ENCODE assay signal across 11 mouse cellular contexts in genomic region chr3:9403255-9404050, GRCm38 (mm10).
DNase-seq lines count a peak whose midpoint lies in the region; ATAC-seq lines count a peak whose summit lies in the region.
"Had no signal": no experiment of that assay in that cellular context is flagged by ENCODE, and none has a peak within 500 bp of the region (broad histone marks: within the 10 kb centered on the region; RNA-seq: fewer than 3 reads in every experiment).

No protein-coding gene starts in this region.

- no peak for DNase-seq in embryonic facial prominence, embryonic 10.5 days (ENCODE audit: low spot score)
- DNase-seq in lung, postnatal 4 days: no peak
- DNase-seq in naive thymus-derived CD4-positive, alpha-beta T cell, adult 2 months (ENCODE audit: low read depth): peak; percentile 8
- DNase-seq in adrenal gland, adult 2 months: no peak
- DNase-seq in spleen, postnatal 14 days (ENCODE audit: low spot score in 2 of 2): no peak
- DNase-seq: gastrocnemius, postnatal 10 days; spleen, adult 18-20 months had no signal

- no peaks in the 10 kb centered on the region for H3K9me3 ChIP-seq in embryonic facial prominence, embryonic 13.5 days
- no peaks in the 10 kb centered on the region for H3K9me3 ChIP-seq in embryonic facial prominence, embryonic 10.5 days
- no peaks in the 10 kb centered on the region for H3K9me3 ChIP-seq in lung, embryonic 15.5 days
- H3K9me3 ChIP-seq in liver, embryonic 12.5 days (replicated peaks): no peaks in the 10 kb centered on the region

- H3K4me1 ChIP-seq in embryonic facial prominence, embryonic 13.5 days: peaks cover 32% of the 10 kb centered on the region
- H3K4me1 ChIP-seq in embryonic facial prominence, embryonic 10.5 days: peaks cover 18% of the 10 kb centered on the region
- H3K4me1 ChIP-seq in lung, embryonic 15.5 days: peaks cover 59% of the 10 kb centered on the region
- H3K4me1 ChIP-seq in liver, embryonic 12.5 days: peaks cover 68% of the 10 kb centered on the region

- H3K27me3 ChIP-seq in embryonic facial prominence, embryonic 13.5 days: no peaks in the 10 kb centered on the region
- no peaks in the 10 kb centered on the region for H3K27me3 ChIP-seq in embryonic facial prominence, embryonic 10.5 days (replicated peaks; ENCODE audit: low read depth, poor library complexity, severe bottlenecking)
- no peaks in the 10 kb centered on the region for H3K27me3 ChIP-seq in lung, embryonic 15.5 days
- H3K27me3 ChIP-seq in liver, embryonic 12.5 days (replicated peaks): no peaks in the 10 kb centered on the region

- no peak overlapping the region for H3K9ac ChIP-seq in embryonic facial prominence, embryonic 13.5 days
- no peak overlapping the region for H3K9ac ChIP-seq in lung, embryonic 15.5 days
- no peak overlapping the region for H3K9ac ChIP-seq in liver, embryonic 12.5 days

- H3K4me2 ChIP-seq in embryonic facial prominence, embryonic 13.5 days: peak overlapping the region; percentile 31; the same call in 1 of the 2 replicates
- peak overlapping the region; percentile 28; the same call in 1 of the 2 replicates for H3K4me2 ChIP-seq in lung, embryonic 15.5 days
- peak overlapping the region; percentile 42 for H3K4me2 ChIP-seq in liver, embryonic 12.5 days

- H3K36me3 ChIP-seq in embryonic facial prominence, embryonic 13.5 days: no peaks in the 10 kb centered on the region
- no peaks in the 10 kb centered on the region for H3K36me3 ChIP-seq in embryonic facial prominence, embryonic 10.5 days (replicated peaks)
- no peaks in the 10 kb centered on the region for H3K36me3 ChIP-seq in lung, embryonic 15.5 days
- H3K36me3 ChIP-seq in liver, embryonic 12.5 days: no peaks in the 10 kb centered on the region

- peak overlapping the region; percentile 41; the same call in 1 of the 2 replicates for H3K27ac ChIP-seq in embryonic facial prominence, embryonic 13.5 days
- H3K27ac ChIP-seq in embryonic facial prominence, embryonic 10.5 days (replicated peaks): no peak overlapping the region
- peak overlapping the region; percentile 57 for H3K27ac ChIP-seq in lung, embryonic 15.5 days
- H3K27ac ChIP-seq in liver, embryonic 12.5 days: peak overlapping the region; percentile 61

- H3K4me3 ChIP-seq in embryonic facial prominence, embryonic 13.5 days: no peak overlapping the region
- no peak overlapping the region for H3K4me3 ChIP-seq in embryonic facial prominence, embryonic 10.5 days
- no peak overlapping the region for H3K4me3 ChIP-seq in lung, embryonic 15.5 days
- 0 out of 2 replicates have a peak overlapping the region, but pooled peaks have one; percentile 5 for H3K4me3 ChIP-seq in liver, embryonic 12.5 days

- WGBS in embryonic facial prominence, embryonic 13.5 days: 40% methylated on average over 5 of the region's 5 CpGs
- WGBS in embryonic facial prominence, embryonic 10.5 days: 66% methylated on average over 5 of the region's 5 CpGs
- 42% methylated on average over 5 of the region's 5 CpGs for WGBS in lung, embryonic 15.5 days
- 10% methylated on average over 5 of the region's 5 CpGs for whole genome bisulfite sequencing in liver, embryonic 12.5 days (ENCODE audit: insufficient replicate concordance)

- ATAC-seq in embryonic facial prominence, embryonic 13.5 days (ENCODE audit: insufficient number of reproducible peaks, insufficient read depth, low FRiP score, low TSS enrichment, low read depth): no peak
- ATAC-seq in lung, embryonic 15.5 days (ENCODE audit: borderline replicate concordance, extremely low read depth, low FRiP score, low TSS enrichment): no peak
- ATAC-seq in liver, embryonic 12.5 days: peak; percentile 66
- ATAC-seq: intestine, postnatal 0 days had no signal
